Mouse (Mus musculus): Measurements from ENCODE around the gene Fas.

DNA sequence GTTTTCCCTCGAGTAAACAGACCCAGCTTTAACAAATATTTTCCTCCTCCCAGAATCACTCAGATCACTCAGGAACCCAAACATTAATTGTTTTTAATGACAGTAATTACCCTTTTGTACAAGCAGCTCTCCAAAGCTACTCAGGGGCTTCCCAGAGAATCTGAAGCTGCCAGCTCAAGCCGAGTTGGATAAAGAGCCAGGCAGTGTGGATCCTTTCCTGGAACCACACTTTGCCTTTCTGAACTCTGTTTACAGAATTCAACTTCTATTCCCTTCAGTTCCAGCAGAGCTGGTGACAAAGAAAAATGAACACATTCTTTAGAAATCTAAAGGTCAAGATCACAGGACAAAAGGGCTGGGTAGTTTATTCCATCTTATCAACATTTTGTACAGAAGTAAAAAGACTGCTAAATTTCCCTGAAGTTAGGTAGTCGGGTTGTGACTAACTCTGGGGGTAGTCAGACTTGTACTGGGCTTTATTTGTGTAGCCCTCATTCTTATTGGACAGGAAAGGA, 62.9 kb downstream of the Fas start:
- TF ChIP-seq POLR2A (IDR thresholded peaks at IDR 0.05; ENCODE audit: insufficient read length, low read depth) (no peak), REST (IDR thresholded peaks at IDR 0.05; ENCODE audit: insufficient read depth, insufficient read length) (no peak), USF1 (IDR thresholded peaks at IDR 0.05; ENCODE audit: low read depth) (no peak), POLR2AphosphoS2 (IDR thresholded peaks at IDR 0.05; ENCODE audit: insufficient read length, low read depth) (no peak), E2F4 (IDR thresholded peaks at IDR 0.05; ENCODE audit: insufficient read depth) (no peak), MAX (IDR thresholded peaks at IDR 0.05; ENCODE audit: low read depth) (no peak)
